Mouse (Mus musculus) thymus, adult 18-20 months (tissue): ENCODE measurements around the gene Tmprss13.

ENCODE experiments used
- DNase-seq, 2 experiments: peaks; one replicate each; pipeline ENCODE4 v3.0.0; 2022; ENCODE audit warnings: mixed read lengths in 2 of 2

Tmprss13 gene

DNA sequence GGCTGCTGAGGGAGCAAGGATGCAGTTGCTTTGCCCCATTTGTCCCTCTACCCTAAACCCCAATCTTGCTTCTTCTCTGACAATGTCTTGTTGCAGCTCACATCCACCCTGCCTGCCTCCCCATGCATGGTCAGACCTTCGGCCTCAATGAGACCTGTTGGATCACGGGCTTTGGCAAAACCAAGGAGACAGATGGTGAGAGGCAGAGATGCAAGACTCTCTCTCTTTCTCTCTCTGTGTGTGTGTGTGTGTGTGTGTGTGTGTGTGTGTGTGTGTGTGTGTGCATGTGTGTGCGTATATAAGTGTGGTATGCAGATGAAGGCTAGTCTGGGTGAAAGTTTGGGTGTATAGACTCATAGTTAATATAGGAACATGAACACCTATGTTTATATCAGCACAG lies 24.2 kb downstream of the Tmprss13 start:
- DNase-seq: no peak

DNA sequence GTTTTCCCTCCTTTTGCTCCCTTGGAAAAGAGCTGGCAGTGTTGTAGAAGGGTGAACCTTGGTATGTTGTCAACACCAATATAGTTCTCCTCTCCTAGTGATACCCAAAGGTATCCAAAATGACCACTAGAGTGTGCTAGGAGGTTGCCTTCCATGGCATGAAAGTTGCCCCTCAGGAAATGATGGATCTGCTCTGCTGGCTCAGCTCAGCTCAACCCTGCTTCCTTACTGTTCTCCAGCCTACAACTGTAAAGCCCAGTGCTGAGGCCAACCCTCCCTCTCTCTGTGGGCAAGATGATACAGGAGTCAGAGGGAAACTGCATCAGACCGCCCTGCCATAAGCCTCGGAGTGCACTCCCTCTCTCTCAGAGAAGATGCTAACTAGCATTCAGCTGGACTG lies 26.6 kb downstream of the Tmprss13 start:
- no peak for DNase-seq

DNA sequence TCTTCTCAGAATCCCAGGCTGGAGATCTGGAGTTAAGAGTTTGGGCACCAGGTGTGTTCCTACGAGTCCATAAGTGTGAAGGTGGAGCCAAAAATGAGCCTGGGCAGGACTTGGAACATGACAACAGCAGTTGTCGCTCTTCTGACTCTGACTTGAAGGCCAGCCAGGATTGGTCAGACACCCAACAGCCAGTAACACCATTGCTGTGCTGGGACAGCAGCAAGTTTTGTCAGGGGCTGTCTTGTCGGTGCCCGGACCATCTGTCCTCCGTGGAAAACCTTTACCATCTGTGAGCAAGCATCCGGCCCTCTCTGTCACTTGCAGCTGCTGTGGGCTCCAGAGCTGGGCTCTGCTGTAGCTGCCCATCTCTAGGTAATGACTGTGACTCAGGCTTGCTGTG lies 27.4 kb downstream of the Tmprss13 start:
- no peak for DNase-seq

DNA sequence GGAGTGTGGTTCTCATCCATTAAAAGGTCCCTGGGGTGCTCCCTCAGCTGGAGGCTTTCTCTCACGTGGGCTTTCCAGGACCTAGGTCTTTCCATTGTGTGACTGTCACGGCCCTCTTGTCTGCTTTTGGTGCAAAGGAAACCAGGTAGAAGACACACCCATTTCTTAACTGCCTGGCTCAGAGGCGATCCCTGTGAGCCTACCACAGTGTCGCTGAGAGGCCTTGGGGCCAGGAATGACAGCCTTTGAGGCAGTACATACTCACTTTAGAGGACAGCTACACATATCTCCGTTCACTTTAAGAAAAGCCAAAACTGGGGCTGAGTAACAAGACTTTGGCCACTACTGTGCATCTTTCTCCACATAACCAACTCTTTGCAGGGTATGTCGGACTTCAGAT lies 29.7 kb downstream of the Tmprss13 start:
- DNase-seq: no peak

DNA sequence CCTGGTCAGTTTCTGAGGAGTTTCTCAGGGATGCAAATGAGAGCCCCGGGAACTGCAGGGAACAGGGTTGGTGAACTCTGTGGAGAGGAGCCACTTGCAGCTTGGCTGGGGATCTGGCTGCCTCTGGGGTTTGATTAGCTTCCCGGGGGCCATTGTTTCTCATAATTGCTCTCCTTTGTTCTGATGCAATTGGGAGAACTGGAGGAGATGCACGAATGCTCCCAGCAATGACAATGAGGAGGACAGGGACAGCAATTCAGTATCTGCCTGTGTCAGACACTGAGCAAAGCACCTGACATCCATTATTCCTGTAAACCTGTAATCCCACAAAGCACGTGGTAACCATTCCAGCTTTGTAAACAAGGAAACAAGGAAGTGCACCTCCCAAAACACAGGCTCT lies 30.3 kb downstream of the Tmprss13 start:
- no peak for DNase-seq

DNA sequence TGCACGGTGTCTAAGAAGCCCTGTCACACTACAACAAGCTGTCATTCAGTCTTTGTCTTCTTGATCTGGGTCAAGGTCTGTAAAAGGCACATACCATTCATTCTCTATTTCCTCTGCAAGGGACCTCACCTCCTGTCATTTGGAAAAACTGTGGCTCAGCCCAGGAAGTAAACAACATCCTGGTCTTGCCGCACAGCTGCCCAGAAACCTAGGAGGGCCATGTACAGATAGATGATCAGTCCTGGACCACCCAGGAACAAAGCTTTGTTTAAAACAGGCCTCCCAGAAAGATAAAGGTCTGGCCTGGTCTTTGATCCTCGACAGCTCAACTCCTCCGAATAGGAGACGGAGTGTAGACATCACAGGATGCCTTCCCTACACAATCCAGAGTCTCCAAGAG lies 31.0 kb downstream of the Tmprss13 start:
- no peak for DNase-seq

DNA sequence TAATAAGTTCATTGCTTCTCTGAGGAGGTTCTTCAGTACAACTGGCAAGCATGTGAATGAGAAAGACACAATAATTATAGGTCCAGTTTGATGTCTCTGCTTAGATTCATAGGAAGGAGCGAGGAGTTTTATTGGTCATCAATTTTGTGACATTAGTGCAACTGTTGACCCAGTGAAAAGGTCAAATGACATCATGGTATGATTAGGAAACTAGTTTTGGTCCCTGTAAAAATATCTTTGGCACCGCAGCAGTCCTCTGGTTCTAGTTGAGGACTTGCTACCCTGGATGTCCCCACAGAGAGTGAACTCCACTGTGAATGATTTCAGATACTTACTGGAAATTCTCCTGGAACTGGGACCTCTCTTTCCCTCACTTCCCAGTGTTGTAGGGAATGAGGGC lies 36.3 kb downstream of the Tmprss13 start:
- DNase-seq: no peak

DNA sequence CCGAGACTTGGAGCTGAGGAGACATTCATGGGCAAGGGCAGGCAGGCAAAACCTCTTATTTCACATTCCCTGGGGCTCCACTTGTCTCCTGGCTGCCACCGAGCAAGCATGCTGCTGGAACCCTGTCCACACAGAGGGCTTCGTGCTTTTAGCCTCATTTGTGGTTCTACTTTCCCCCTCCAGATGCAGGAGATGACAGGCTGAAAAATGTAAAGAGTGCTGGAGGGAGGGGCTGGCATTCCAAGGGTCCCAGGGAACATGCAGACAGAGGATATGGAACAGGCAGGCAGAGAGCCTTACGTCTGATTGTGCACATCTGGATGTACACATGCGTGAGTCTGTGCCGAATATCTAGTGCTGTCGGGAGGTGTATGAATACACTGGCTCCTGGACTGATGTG lies 39.5 kb downstream of the Tmprss13 start:
- no peak for DNase-seq

DNA sequence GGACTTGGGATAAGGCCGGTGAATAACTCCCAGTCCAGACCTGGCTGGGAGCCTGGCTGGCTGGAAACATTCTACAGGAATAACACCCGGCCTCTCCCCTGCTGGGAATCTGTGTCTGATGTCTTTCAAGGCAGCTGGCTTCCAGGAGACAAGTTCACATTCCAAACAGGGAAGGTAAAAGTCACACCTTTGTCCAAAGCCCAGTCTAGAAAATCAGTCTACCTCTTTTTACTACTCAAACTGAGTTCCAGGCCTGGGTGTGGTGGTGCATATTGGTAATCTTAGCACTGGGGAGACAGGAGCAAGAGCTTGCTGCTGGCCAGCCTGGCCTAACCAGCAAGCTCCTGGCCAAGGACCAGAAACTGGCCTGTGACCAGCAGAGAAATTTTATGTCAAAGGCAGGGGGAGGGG lies 43.2 kb downstream of the Tmprss13 start:
- no peak for DNase-seq

DNA sequence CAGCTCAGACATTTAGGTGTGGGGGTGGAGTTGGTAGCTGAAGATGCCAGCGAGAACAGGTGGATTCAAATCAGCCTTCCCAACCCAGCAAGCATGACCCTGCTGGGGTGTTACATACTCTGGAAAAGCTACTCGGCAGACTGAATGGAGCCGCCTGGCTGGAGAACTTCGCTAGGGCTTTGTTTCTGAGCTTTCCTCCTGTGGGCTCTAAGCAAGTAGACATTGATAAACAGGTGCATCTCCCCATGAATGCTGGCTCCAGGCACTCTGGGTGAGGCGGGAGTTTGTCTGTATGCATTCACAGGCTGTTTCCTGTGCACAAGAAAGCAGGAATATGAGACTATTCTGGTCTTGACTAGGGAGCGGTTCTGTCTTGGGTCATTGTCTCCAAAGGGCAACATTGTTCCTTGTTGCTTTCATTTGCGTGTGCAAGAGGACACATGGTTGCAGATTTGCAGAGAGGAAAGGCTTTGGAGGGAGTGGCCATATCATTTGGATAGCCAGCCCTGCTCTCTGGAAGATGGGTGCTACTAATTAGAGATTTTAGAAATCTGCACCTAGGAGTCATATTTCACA lies 44.8 kb downstream of the Tmprss13 start:
- DNase-seq: no peak

DNA sequence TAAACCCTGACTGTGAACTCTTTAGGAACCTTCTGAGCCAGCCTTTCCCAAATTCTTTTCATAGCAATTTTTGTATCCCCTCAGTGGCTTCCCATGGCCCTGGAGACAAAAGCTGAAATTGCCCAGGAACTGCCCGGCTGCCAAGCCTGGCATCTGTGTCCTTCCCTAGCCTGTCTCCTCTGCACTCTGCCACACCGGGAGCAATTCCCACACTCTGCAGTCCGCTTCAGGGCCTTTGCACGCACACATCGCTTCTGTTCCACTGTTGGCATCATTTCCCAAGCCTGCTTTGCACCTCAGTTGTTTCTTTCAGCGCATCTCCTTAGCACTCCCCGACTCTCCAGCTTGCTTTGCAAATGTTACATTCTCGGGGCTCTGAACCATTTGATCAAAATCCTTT lies 48.8 kb downstream of the Tmprss13 start:
- DNase-seq: no peak

DNA sequence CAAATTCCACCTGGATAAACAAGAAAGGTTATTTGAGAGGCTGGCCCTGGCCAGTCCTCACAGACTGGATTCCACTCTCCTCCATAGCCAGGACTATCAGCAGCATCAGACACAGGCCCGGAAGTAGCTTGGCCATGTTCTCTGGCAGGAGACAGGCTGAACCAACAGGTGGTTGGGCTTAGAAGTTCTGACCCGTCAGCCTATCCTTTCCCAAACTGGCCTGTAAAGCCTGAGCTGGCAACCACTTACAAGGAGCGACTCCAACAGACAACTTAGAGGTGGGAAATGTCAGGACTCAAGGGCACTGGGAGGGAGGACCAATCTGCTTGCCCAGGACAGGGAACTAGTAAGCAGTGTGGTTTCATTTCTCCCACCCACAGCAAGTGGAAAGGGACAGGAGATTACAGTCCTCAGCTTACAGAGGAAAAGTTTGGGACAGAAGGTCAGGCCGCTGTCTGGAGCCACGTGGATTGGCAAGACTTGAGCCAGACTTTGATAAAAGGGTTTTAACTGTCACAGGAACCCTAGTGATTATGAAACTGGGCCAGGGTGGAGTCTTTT lies 49.5 kb downstream of the Tmprss13 start:
- no peak for DNase-seq

DNA sequence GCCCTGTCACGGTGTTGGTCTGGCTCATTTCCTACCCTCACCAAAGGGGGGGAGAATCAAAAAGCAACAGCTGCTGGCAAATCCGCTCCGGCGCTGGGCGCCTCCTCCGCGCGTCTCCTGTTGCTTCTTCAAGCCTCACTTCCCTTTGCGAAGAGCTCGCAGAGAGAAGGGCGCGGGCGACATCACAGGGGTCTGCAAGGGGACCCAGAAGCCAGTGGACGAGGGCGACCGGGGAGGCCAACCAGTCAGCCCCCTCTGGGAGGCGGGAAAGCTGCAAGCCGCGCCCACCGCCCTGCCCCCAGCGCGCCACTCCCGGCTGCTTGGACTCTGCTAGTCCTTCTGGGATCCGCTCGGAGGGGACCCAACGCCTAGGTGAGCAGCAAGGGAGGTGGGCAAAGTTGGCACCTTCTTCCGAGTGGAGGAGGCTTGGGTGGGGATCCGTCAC lies 51.2 kb downstream of the Tmprss13 start, which contains the start of gene Fxyd6:
TSS of gene Fxyd6 (plus strand) at position 69 of the 445 bp plus-strand sequence.
- peak; percentile 25 to 31 for DNase-seq

DNA sequence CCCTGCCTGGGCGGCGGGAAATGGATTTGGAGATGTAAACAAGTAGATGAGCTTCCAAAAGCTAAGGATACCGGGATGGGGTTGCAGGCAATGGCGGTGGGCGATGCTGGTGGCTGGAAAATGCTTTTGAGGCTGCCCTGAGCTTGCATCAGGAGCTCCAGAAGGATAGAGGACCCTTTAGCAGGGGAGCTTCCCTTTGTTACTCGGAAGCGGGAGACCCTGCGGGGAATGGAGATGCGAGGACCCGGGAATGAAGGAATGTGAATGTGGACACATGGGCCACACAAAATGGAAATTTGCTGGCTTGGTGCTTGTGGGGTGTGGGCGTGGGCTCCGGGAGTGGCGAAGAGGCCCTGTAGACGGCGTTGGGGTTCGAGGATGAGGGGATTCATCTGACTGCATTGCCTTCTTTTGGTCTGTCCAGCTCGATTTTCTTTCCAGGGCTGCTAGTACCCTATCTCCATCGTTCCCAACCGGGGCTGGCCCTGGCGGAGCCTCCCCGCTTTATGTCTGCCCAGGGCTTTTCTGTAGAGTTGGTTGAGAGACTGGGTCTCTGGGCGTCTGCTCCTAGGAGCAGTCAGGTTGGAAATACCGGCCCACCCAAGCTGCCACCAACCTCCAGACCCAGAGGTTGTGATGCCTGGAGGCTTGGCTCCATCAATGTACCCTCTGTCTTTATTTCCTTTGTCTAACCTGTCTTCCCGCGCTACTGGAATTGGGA lies 51.9 kb downstream of the Tmprss13 start:
- DNase-seq: no peak

DNA sequence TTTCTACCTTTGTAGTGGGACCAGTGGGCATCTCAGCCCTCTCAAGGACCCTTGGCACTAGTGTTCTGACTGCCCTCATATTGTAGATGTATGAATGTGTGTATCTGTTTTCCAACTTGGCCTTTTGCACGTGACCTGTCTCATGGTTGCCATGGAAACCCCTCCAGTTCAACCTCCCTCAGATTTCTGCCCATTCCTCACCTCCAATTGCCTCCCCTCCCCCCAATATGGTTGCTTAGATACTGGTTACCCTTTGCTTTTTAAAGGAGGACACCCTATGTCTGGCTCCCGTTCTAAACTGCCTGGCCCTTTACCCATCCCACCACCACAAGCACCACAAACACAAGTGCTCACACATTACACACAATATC lies 52.4 kb downstream of the Tmprss13 start:
- DNase-seq: no peak

DNA sequence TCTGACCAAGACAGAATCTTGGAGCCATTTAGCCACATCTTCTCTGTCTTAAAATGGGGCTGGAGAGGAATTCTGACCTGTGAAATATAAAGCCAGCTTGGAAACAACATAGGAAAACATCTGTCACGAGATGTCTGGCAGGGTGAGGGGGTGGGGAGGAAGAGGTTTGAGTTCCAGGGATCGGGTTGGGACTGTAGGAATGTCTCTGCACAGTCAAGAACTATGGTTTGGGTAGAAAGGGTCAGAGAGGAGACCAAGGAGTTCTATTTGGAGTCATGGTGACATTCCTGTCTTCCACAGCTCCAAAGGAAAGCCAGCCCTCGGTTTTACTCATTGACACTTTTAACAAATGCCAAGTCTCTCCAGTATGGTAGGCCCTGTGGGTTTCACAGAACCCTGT lies 55.0 kb downstream of the Tmprss13 start:
- no peak for DNase-seq

DNA sequence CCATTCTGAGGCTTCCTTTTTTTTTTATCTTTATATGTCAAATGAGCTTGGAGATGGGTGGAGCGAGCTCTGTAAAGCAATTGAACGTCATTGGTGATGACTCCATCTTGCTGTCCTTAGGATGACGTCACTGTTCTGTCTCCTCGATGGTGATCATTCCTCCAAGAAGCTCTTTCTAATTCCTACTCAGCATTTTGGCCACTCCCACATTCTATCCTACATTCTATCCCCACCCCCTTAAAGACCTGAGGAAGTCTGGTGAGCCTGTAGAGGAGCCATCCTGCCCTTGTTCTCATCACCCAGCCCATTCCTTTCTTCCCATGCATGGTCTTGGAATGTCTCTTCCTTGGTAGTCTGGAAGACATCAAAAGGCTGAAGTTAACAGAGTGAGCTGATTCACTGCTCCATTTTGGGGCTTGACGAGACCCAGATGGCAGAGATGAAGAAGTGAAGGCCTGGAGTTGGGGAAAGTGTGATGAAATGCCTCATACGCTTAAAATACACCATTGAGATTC lies 56.1 kb downstream of the Tmprss13 start:
- no peak for DNase-seq

DNA sequence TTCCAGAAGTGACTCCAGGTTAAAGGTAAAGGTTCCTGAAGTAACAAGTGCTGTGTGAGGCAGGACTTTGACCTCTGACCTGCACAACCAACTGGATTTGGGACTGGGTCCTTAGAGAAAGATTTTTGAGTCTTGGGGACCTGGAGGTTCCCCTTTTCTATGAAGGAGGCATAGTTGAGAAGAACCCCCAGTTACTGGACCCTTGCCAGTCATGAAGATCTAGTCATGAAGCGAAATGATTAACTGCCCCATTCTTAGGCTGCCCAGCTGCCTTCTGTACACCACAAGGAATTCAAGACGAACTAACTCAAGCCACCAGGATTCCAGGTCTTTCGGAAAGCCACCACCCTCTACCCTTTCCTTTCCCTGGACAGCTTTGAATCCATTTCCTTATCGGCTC lies 57.5 kb downstream of the Tmprss13 start:
- DNase-seq: no peak

DNA sequence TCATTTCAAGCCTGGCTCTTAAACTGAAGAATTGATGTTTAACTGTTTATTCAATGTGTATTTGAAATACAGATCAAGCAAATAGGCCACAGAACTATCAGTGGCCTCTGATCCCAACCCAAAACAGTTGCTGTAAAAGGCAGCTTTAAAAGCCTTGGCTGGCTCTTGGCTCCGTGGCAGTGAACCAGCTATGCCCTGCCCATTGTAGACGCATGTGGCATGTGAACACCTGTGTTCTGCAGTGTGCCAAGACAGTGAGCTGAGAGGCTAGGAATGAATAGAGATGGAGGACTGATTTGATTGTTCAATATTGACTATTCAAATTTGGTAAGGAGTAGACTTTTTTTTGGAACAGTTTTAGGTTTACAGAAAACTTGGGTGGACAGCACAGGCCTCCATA lies 58.0 kb downstream of the Tmprss13 start:
- DNase-seq: no peak

DNA sequence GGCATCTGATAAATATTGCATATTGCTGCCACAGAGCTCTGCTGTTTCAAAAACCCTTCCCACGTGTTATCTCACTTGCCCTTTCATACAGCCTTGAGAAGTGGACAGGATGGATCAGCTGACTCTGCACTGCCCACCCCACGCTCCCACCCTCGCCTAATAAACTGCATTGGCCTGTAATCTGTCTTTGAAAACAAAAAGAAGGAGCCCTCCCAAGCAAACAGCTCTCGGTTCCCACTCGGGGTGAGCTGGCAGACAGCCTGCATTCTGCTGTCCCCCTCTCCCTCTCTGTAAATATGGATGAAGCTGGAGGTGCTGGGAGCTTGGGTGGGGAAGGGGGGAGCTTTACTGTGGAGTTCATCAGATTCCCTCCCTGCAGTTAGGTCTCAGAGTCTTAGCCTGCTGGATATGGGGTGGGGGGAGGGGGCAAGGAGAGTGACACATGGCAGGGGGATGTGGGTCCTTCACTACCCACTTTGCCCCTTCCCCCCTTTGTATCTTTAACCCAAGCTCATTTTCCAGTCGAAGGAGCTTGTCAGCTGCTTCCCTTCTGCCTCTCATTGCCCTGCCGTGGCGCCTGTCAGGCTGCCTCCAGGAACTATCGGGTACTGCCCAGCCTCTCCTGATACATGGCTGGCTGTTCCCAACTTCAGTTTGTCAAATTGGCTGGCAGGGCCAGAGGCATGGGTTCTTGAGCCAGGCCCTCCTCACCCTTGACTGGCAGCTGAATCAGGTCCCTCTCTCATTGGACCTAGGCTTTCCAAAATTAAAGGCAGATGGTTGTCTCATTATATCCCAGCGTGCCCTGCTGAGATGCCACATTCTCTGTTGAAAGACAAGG lies 61.7 kb downstream of the Tmprss13 start:
- DNase-seq: no peak

DNA sequence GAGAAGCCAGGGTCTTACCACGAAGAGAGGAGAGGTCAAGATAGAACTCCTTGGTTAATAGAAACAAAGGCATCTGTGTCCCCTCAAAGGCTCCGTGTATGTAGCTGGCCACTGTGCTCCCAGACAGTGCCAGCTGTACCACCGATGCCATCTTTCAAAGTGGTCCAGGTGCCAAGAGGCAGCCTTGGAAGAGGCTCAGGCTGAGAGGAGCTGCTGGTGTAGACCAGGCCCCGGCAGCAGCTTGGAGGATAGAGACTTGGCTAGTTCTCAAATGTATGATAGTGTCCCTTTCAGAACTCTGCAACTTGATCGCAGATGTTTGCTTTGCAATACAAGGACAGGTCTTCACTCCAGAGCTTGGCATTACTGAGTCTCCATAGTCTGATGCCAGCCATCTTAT lies 63.4 kb downstream of the Tmprss13 start:
- no peak for DNase-seq

DNA sequence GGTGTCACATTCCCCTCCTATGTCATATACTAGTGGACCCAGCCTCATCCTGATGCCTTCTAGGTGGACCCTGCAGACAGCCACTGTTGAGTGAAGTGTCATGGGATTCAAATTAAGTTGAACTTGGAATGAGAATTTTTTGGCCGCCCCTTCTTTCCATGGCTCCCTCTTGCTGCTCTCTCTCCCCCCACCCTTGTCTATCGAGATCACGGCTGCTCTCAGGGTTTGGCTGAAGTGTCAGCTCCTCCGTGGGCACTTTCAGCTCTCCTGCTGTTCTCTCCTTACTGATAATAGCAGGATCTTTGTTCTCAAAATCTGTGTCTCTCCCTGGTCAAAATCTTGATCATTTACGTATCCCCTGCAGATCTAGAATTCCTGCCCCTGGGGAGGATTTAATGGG lies 63.9 kb downstream of the Tmprss13 start:
- DNase-seq: no peak

DNA sequence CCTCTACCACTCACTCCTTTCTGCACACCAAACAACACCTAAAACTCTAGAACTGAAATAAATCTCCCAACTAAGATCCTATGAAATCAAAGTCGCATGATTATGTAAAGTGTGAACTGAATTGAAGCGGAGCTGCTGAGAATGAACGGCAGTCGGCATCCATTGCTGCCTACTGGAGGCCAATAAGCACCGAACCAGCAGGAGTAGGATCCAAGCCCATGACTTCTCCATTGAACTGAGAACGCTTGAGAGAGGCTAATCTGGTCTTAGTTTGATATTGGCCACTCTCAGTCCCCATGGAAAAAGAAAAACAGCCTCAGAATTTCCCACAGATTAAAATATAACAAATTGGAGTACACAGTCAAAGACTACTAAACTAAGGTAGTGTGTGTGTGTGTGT lies 65.0 kb downstream of the Tmprss13 start:
- DNase-seq: no peak
